Mouse (Mus musculus) hindbrain, embryonic 15.5 days (tissue): Measurements from ENCODE around the gene Aurkb. TPM values are rescaled to one million over a fixed set of nuclear protein-coding genes. Genes with fewer than 3 reads are reported as not detected.

Experiments
- ATAC-seq: fragments of 200-750 bp; cut with Nextera tagmentation; 2 replicates; pipeline ENCODE4 v1.8.0; 2017; ENCODE audit warnings: low read depth, moderate number of reproducible peaks, moderate TSS enrichment; ENCODE audit not compliant: low FRiP score
- H3K27ac ChIP-seq: fragments of 300-500 bp; sonication (generic); replicated peaks from 2 replicates; pipeline ENCODE4 v1.5.1; 2015; ENCODE audit warnings: mild to moderate bottlenecking, inconsistent platforms
- H3K27me3 ChIP-seq: fragments of 300-500 bp; sonication (generic); 2 replicates; pipeline ENCODE4 v1.6.1; 2015; ENCODE audit warnings: control low read depth, inconsistent platforms
- H3K36me3 ChIP-seq: fragments of 300-500 bp; sonication (generic); 2 replicates; pipeline ENCODE4 v1.6.1; 2015; ENCODE audit warnings: control low read depth, inconsistent platforms
- H3K4me1 ChIP-seq: fragments of 300-500 bp; sonication (generic); replicated peaks from 2 replicates; pipeline ENCODE4 v1.6.1; 2015; ENCODE audit warnings: control low read depth, inconsistent platforms
- H3K4me2 ChIP-seq: fragments of 300-500 bp; sonication (generic); 2 replicates; pipeline ENCODE4 v1.6.1; 2015; ENCODE audit warnings: moderate library complexity, mild to moderate bottlenecking, inconsistent platforms
- H3K4me3 ChIP-seq: fragments of 300-500 bp; sonication (generic); 2 replicates; pipeline ENCODE4 v1.5.1; 2015; ENCODE audit warnings: mild to moderate bottlenecking, inconsistent platforms
- H3K9ac ChIP-seq: fragments of 300-500 bp; sonication (generic); 2 replicates; pipeline ENCODE4 v1.6.1; 2015; ENCODE audit warnings: inconsistent platforms
- H3K9me3 ChIP-seq: fragments of 300-500 bp; sonication (generic); 2 replicates; pipeline ENCODE4 v1.6.1; 2016; ENCODE audit warnings: control low read depth, inconsistent platforms
- WGBS: fragments of 180-500 bp; shearing (Covaris S2); methylation state at CpG from one replicate; pipeline ENCODE4 v1.1.7; 2015; 5-methylcytosine and 5-hydroxymethylcytosine counted together
- polyA plus RNA-seq: library from polyadenylated mRNA; unstranded; fragments of >200 nt; fragmentation: Nextera tagmentation; extraction: Ambion mirVana; gene quantifications from 2 replicates; pipeline ENCODE4 v1.2.1, GENCODE M21; 2015

The Aurkb gene
- polyA plus RNA-seq, 1 experiment from 2014 or later, result 28.6 TPM

- H3K9me3 ChIP-seq, result no peaks in the 10 kb centered on the region
- peaks cover 48% of the 10 kb centered on the region for H3K4me1 ChIP-seq
- peak overlapping the region; percentile 86 for H3K27ac ChIP-seq
- H3K36me3 ChIP-seq, result no peaks in the 10 kb centered on the region
- under 1% methylated on average over 13 of the region's 13 CpGs for WGBS
- H3K9ac ChIP-seq, result peak overlapping the region; percentile 74
- H3K27me3 ChIP-seq, result no peaks in the 10 kb centered on the region
- no peak for ATAC-seq
- peak overlapping the region; percentile 85 for H3K4me2 ChIP-seq
- peak overlapping the region; percentile 65 for H3K4me3 ChIP-seq
These were observed 24.6 kb downstream of the Aurkb start for GRCm38 (mm10) chr11:69070093-69070492.

- H3K4me2 ChIP-seq, result peak within 1 kb of the TSS; percentile 85
- peak within 1 kb of the TSS; percentile 74 for H3K9ac ChIP-seq
- under 1% methylated on average over 47 of the region's 47 CpGs for WGBS
- H3K4me1 ChIP-seq, result peaks cover 45% of the 10 kb centered on the region
- H3K9me3 ChIP-seq, result no peaks in the 10 kb centered on the region
- peak within 1 kb of the TSS; percentile 86 for H3K27ac ChIP-seq
- no peaks in the 10 kb centered on the region for H3K36me3 ChIP-seq
- no peaks in the 10 kb centered on the region for H3K27me3 ChIP-seq
- peak within 1 kb of the TSS; percentile 65 for H3K4me3 ChIP-seq
- peak; percentile 88 for ATAC-seq
These were observed 25.3 kb downstream of the Aurkb start, which contains the start of gene Tmem107 for GRCm38 (mm10) chr11:69070590-69071222. Gene Tmem107 (plus strand): TSS chr11:69070806.

GRCm38 (mm10) chr11:69071262-69071661, 25.8 kb downstream of the Aurkb start:
- H3K4me1 ChIP-seq, result peaks cover 39% of the 10 kb centered on the region
- H3K9ac ChIP-seq, result peak overlapping the region; percentile 74
- peak overlapping the region; percentile 86 for H3K27ac ChIP-seq
- no peaks in the 10 kb centered on the region for H3K9me3 ChIP-seq
- H3K27me3 ChIP-seq, result no peaks in the 10 kb centered on the region
- H3K36me3 ChIP-seq, result no peaks in the 10 kb centered on the region
- H3K4me2 ChIP-seq, result peak overlapping the region; percentile 85
- WGBS, result 26% methylated on average over 9 of the region's 9 CpGs
- no peak for ATAC-seq
- H3K4me3 ChIP-seq, result peak overlapping the region; percentile 65

- 85% methylated on average over 11 of the region's 11 CpGs for WGBS
- peaks cover 34% of the 10 kb centered on the region for H3K4me1 ChIP-seq
- peak overlapping the region; percentile 35 for H3K4me3 ChIP-seq
- peak overlapping the region; percentile 94 for H3K27ac ChIP-seq
- no peaks in the 10 kb centered on the region for H3K27me3 ChIP-seq
- no peaks in the 10 kb centered on the region for H3K36me3 ChIP-seq
- no peak for ATAC-seq
- peak overlapping the region; percentile 85 for H3K4me2 ChIP-seq
- no peaks in the 10 kb centered on the region for H3K9me3 ChIP-seq
- H3K9ac ChIP-seq, result no peak overlapping the region
These were observed 26.8 kb downstream of the Aurkb start for GRCm38 (mm10) chr11:69072234-69072633.

- Histone ChIP-seq H3K9ac (peak overlapping the region; percentile 62), H3K4me3 (peak overlapping the region; percentile 35), H3K36me3 (no peaks in the 10 kb centered on the region), H3K4me2 (peak overlapping the region; percentile 85), H3K9me3 (no peaks in the 10 kb centered on the region), H3K4me1 (peaks cover 34% of the 10 kb centered on the region), H3K27ac (peak overlapping the region; percentile 94), H3K27me3 (no peaks in the 10 kb centered on the region)
- no peak for ATAC-seq
- 8% methylated on average over 9 of the region's 9 CpGs for WGBS
These were observed 27.2 kb downstream of the Aurkb start for GRCm38 (mm10) chr11:69072666-69073064.

- peak; percentile 76 for ATAC-seq
- 0% methylated on average over 14 of the region's 14 CpGs for WGBS
- H3K27ac ChIP-seq, result peak overlapping the region; percentile 94
- H3K4me2 ChIP-seq, result peak overlapping the region; percentile 85
- H3K9ac ChIP-seq, result peak overlapping the region; percentile 62
- H3K27me3 ChIP-seq, result no peaks in the 10 kb centered on the region
- H3K4me3 ChIP-seq, result peak overlapping the region; percentile 35
- peaks cover 34% of the 10 kb centered on the region for H3K4me1 ChIP-seq
- no peaks in the 10 kb centered on the region for H3K36me3 ChIP-seq
- no peaks in the 10 kb centered on the region for H3K9me3 ChIP-seq
These were observed 27.8 kb downstream of the Aurkb start for GRCm38 (mm10) chr11:69073065-69073888.

GRCm38 (mm10) chr11:69073951-69074775, 28.7 kb downstream of the Aurkb start:
- Histone ChIP-seq H3K9ac (no peak overlapping the region), H3K36me3 (no peaks in the 10 kb centered on the region), H3K27ac (peak overlapping the region; percentile 94)

GRCm38 (mm10) chr11:69074776-69075069, 29.3 kb downstream of the Aurkb start:
- H3K27ac ChIP-seq, result 0 out of 2 replicates have a peak overlapping the region, but pooled peaks have one; percentile 94
- 52% methylated on average over 2 of the region's 2 CpGs for WGBS
- H3K9ac ChIP-seq, result no peak overlapping the region
- H3K36me3 ChIP-seq, result no peaks in the 10 kb centered on the region
- no peak overlapping the region for H3K4me2 ChIP-seq
- H3K9me3 ChIP-seq, result no peaks in the 10 kb centered on the region
- peaks cover 33% of the 10 kb centered on the region for H3K4me1 ChIP-seq
- ATAC-seq, result no peak
- no peaks in the 10 kb centered on the region for H3K27me3 ChIP-seq
- no peak overlapping the region for H3K4me3 ChIP-seq

More at GRCm38 (mm10) chr11:69073951-69074775, 28.7 kb downstream of the Aurkb start:
- no peak for ATAC-seq
- Histone ChIP-seq H3K4me3 (no peak overlapping the region), H3K9me3 (no peaks in the 10 kb centered on the region), H3K27me3 (no peaks in the 10 kb centered on the region), H3K4me1 (peaks cover 34% of the 10 kb centered on the region), H3K4me2 (peak overlapping the region; percentile 5; the same call in 1 of the 2 replicates)
- WGBS, result 46% methylated on average over 6 of the region's 6 CpGs

GRCm38 (mm10) chr11:69075764-69076479, 30.5 kb downstream of the Aurkb start:
- 45% methylated on average over 9 of the region's 9 CpGs for WGBS

GRCm38 (mm10) chr11:69076572-69076971, 31.1 kb downstream of the Aurkb start:
- Histone ChIP-seq H3K27me3 (no peaks in the 10 kb centered on the region), H3K27ac (no peak overlapping the region; the same call in 1 of the 2 replicates), H3K4me1 (peaks cover 22% of the 10 kb centered on the region), H3K36me3 (no peaks in the 10 kb centered on the region), H3K9ac (no peak overlapping the region), H3K4me3 (no peak overlapping the region), H3K9me3 (no peaks in the 10 kb centered on the region), H3K4me2 (no peak overlapping the region)
- ATAC-seq, result no peak
- WGBS, result 58% methylated on average over 5 of the region's 5 CpGs

More at GRCm38 (mm10) chr11:69075764-69076479, 30.5 kb downstream of the Aurkb start:
- no peak overlapping the region for H3K4me2 ChIP-seq
- H3K9ac ChIP-seq, result no peak overlapping the region
- H3K27ac ChIP-seq, result no peak overlapping the region
- H3K4me3 ChIP-seq, result no peak overlapping the region
- H3K9me3 ChIP-seq, result no peaks in the 10 kb centered on the region
- H3K36me3 ChIP-seq, result no peaks in the 10 kb centered on the region
- H3K4me1 ChIP-seq, result peaks cover 28% of the 10 kb centered on the region
- no peak for ATAC-seq
- H3K27me3 ChIP-seq, result no peaks in the 10 kb centered on the region

- Histone ChIP-seq H3K4me2 (no peak overlapping the region), H3K27ac (no peak overlapping the region), H3K9me3 (no peaks in the 10 kb centered on the region), H3K9ac (no peak overlapping the region), H3K27me3 (no peaks in the 10 kb centered on the region), H3K4me1 (peaks cover 14% of the 10 kb centered on the region), H3K36me3 (no peaks in the 10 kb centered on the region), H3K4me3 (no peak overlapping the region)
- 90% methylated on average over 9 of the region's 9 CpGs for WGBS
- no peak for ATAC-seq
These were observed 31.9 kb downstream of the Aurkb start for GRCm38 (mm10) chr11:69077316-69077715.
